Mouse (Mus musculus): Measurements from ENCODE around the gene Nop53. TPM values are rescaled to one million over a fixed set of nuclear protein-coding genes. Genes with fewer than 3 reads are reported as not detected.

Nop53 gene
- total and polyA plus RNA-seq, 3 experiments = 69.9 to 171 (median 169) TPM

DNA sequence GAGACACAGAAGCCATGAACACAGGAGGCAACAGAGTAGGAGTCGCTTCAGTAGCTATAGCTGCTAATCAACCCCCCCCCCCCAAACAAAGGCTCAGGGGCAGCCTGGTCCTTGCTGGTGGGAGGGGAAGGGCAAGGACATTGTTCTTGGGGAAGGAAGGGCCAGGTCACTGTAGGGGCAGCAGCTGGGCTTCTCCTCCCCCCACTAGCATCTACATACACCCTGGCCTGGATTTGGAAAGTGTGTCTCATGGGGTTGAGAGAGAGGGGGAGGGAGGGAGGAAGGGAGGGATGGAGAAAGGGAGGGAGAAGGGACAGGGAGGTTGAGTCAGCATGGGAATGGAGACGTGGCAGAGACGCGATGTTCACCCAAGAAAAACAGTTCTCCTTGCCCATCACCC lies 14.8 kb upstream of the Nop53 start:
- no peak for DNase-seq

DNA sequence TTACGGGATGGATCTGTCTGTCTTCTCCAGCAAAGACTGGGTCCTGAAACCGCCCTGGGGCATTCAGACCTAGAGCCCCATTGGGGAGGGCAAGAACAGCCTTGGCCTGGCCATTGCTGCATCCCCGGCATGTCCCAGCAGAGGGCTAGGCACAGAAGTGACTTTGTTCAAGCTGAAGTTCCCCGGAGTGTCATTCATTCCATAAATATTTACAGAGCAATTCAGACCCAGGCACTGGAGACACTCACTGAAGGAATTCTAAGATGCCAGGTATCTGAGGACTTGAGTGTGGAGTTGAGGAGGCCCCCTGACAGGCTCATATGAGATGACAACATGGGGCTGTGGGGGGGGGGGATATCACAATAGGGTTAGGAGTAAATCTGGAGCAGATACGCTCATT lies 10.3 kb upstream of the Nop53 start:
- DNase-seq = no peak

GRCm38 (mm10) chr7:15955509-15955908 lies 9.6 kb upstream of the Nop53 start:
- no peak for DNase-seq

DNA sequence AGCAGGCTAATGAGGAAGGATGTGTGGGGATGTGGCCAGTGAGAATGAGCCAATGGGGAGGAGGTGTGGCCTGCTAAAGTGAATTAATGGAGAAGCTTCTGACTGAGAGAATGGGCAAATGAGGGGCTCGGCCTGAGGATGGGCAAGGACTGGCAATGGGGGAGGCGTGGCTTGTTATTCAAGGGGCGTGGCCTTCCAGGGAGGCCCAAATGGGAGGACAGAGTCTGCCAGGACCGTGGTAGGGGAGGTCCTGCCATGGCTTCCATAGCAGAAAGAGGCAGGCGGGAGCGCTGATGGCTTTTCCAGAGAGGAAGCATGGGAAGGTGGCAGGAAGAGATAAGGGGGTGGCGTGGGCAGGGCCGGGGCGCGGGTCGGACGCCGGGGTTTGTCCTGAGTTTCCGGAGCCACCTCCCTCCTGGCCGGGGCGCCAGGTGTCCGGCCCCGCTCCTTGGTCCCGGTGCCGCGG lies 9.1 kb upstream of the Nop53 start:
- DNase-seq = peak; percentile 51

DNA sequence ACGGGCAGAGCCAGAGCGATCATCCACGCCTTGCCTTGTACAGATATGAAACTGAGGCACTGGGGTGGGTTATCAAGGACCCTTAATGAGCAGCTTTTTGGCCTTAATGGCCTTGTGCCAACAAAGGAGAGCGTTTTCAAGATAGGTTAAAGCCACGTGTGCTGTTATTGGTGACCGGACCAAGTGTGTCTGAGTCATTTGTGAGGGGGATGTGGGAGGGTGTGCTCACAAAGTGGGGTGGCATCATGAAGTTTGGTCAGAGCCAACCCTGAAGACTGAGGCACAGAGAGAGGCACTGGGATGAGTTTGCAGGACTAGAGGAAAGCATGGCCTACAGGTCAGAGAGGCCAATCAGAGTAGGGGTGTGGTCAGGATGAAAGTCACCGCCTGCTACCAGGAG lies 8.6 kb upstream of the Nop53 start:
- DNase-seq = no peak

DNA sequence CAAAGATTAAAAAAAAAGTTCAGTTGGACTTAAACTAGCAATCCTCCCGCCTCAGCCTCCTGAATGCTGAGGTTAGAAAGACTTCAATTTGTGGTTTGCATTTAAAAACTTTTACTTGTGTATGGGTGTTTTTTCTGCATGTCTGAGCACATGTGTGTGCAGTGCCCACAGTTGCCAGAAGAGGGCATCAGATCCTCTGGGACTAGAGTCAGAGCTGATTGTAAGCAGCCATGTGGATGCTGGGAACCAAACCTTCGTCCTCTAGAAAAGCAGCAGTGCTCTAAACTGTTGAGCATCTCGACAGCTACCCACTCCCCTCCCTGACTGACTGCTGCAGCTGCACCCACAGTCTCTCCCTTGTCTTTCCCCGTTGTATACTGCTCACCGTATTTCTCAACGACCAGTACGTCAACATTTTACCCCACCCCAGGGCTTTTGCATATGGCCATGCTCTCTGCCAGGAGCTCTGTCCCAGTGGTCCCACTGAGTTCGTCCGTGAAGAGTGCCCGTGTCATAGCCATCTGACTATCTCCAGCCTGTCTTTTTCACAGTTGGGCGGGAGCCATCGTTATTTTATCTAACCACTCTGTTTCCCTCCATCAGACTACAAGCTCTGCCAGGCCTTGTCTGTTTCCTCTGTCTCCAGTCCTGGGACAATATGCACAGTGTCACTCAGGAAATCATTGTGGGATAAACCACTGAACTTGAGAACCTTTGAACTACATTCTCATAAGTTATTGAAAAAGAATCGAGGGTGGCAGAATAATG lies 7.6 kb upstream of the Nop53 start:
- no peak for DNase-seq

DNA sequence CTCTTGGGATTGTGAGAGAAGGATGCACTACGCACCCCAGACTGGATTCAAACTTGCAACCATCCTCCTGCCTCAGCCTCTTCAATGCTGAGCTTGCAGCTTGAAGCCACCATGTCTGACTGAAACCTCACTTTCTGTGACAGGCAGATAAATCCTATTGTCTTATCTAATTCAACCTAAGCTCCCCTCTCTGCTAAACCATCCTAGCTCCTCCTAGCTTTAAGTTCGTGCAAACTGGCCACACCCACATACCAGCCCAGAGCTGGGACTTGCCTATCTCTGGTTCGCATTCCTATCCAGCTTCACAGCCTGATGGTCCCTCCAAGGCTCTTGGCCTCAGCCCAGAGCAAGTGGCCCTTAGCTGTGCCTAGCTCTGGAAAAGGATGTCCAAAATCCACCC lies 6.5 kb upstream of the Nop53 start:
- DNase-seq = no peak

DNA sequence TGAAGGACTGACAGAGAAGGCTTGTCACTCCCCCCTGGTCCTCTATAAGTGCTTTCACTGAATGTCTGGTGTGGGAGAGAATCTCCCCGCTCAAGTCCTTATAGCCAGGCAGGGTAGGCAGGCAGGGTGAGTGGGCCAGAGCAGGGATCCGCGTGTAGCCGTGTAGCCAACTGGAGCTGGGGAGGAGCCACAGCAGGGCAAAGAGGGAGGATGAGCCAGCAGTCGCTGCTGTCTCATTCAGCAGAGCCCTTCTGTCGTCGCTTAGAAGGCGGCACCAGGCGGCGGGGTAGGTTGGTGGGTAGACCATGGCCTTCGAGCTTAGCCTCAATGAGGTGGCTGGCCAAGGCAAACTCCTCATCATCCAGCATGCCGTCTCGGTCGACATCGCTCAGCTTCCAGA lies 4.1 kb upstream of the Nop53 start:
- DNase-seq = no peak

DNA sequence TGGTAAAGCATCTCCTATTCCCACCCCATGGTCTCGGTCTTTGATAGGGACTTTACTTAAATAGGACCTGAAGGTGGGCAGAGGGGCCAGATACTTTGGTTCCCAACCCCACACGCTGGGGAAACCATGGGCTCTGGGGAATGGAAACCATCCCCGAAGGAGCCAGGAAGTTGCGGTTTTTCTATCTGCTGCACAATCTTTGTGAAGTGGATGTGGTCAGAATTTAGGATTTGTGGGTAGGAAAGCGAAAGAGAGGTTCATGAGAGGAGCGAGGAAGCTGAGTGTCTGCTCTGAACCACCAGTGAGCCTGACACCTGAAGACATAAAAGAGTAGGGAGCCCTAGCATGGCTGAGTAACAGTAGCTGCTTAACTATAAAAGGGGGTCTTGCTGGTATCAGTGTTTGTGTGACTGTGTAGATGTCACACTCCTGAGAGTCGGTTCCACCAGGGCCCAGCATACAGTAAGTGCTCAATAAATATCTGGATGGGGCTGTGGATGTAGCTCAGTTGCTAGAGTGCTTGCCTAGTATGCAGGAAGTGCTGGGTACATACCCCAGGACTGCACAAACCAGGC lies 3.4 kb upstream of the Nop53 start:
- DNase-seq = no peak

GRCm38 (mm10) chr7:15948381-15948941 lies 2.6 kb upstream of the Nop53 start:
- DNase-seq = peak; percentile 95

DNA sequence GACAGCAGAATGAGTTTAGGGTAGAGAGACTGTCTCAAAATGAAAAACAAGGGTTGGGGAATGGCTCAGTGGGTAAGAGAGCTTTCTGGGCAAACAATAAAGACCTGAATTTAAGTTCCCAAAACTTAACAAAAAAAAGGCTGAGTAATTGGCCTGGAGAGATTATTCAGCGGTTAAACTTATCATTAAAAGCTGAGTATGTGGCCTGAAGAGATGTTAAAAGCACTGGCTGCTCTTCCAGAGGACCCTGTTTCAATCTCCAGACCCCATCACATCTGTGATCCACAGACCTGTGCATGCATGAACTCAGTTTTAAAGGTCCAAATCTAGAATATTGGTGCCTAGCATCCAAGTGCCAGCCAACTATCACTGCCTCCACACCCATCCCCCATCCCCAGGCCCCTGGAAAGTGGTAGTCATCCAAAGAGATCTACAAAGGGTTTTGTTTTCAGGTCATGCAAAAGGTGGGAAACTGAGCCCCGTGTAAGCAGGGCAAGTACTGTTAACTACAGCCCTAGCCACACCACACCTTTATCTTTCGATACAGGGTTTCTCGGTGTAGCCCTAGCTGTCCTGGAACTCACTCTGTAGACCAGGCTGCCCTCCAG lies 1.9 kb upstream of the Nop53 start:
- no peak for DNase-seq

- DNase-seq = no peak
Observed at GRCm38 (mm10) chr7:15945211-15945610, 663 bp downstream of the Nop53 start.

- DNase-seq = no peak
Observed at GRCm38 (mm10) chr7:15944311-15944710, 1.6 kb downstream of the Nop53 start.

- DNase-seq = no peak
Observed at GRCm38 (mm10) chr7:15938621-15939020, 7.3 kb downstream of the Nop53 start.

GRCm38 (mm10) chr7:15937491-15937890 lies 8.4 kb downstream of the Nop53 start:
- no peak for DNase-seq

GRCm38 (mm10) chr7:15933437-15934359 lies 12.2 kb downstream of the Nop53 start:
- no peak for DNase-seq

DNA sequence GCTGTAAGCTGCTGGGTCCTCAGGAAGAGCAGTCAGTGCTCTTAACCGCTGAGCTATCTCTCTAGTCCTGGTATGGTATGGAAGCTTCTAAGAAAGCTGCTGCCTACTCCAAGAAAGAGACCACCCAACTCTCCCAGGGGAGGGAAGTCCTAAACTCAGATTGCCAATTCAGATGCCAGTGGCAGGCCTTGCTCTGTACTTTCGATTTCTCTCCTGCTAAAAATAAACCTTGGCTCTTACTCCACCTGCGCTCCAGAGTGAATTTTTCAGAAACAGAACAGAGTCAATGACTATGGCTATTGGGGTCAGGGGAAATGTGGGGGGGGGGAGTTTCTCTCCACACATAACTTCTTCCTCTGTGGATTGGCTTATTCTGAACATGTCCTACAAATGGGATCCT lies 14.2 kb downstream of the Nop53 start:
- no peak for DNase-seq

- DNase-seq = no peak
Observed at GRCm38 (mm10) chr7:15930543-15930942, 15.3 kb downstream of the Nop53 start.

- peak; percentile 72 for DNase-seq
Observed at GRCm38 (mm10) chr7:15929910-15930309, 16.0 kb downstream of the Nop53 start.

- peak; percentile 93 for DNase-seq
Observed at GRCm38 (mm10) chr7:15922220-15922773, 23.6 kb downstream of the Nop53 start, which contains the start of gene Selenow. Selenow (minus strand) TSS chr7:15922402.

DNA sequence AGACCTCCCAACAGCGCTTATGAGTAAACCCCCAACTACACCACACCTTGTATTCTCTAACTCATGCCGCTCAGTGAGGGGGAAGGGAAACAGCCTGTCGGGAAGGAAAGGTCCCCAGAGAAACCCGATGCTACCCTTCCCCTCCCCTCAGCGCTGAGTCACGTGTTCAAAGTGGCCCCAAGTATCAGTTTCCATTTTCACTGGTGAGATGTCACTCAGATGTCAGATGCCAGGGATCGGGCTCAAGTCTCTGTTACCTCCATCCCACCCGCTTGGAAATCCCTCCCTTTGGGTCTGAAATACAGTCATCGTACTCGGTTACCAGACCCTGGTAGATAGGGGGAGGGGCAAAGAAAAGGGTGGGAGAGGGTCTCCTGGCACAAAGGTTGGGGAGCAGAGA lies 24.1 kb downstream of the Nop53 start:
- no peak for DNase-seq

Data from adrenal gland, adult 2 months (tissue).